Comparison of ENCODE assay signal across 11 mouse cellular contexts in the genomic region with DNA sequence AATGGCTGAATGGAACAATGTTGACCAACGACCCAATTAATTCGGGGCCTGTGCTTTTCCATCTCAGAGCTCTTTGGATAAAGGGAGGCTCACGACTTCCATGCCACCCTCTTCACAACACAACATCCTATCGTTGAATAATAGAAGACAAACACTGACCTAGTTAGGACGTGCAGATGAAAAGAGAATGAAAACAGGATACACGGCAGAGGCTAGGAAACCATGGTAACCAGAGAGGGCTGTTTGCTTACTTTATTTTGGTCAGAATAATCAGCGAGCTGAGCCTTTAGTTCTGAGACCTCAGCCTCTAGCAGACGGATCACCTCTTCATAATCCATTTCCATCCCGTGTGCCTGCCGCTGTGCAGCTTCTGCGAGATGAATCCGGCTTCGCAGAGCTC.
A peak's percentile ranks its signal among the peaks of the same experiment; 100 is the strongest.
DNase-seq lines count a peak whose midpoint lies in the region; ATAC-seq and TF ChIP-seq lines count a peak whose summit lies in the region.
"Had no signal": no experiment of that assay in that cellular context is flagged by ENCODE, and none has a peak within 500 bp of the region (broad histone marks: within the 10 kb centered on the region; RNA-seq: fewer than 3 reads in every experiment).

No protein-coding gene starts in this region.

- TF ChIP-seq POLR2A in brain, embryonic 14.5 days (IDR thresholded peaks at IDR 0.05; ENCODE audit: borderline replicate concordance, extremely low read depth, insufficient read depth, insufficient read length, poor library complexity, severe bottlenecking) = no peak

- WGBS in forebrain, embryonic 15.5 days = 1% methylated on average over 13 of the region's 13 CpGs
- 6% methylated on average over 13 of the region's 13 CpGs for WGBS in midbrain, postnatal 0 days
- 39% methylated on average over 13 of the region's 13 CpGs for WGBS in stomach, postnatal 0 days

- H3K4me2 ChIP-seq in forebrain, embryonic 15.5 days (replicated peaks) = no peak overlapping the region
- H3K4me2 ChIP-seq in midbrain, postnatal 0 days (ENCODE audit: low read depth, low read length, poor library complexity, severe bottlenecking) = peak overlapping the region; percentile 18; the same call in 1 of the 2 replicates
- no peak overlapping the region for H3K4me2 ChIP-seq in stomach, postnatal 0 days (replicated peaks; ENCODE audit: low read depth)
- H3K4me2 ChIP-seq: heart, embryonic 13.5 days; liver, embryonic 15.5 days had no signal

- peak; percentile 90 for DNase-seq in brain, embryonic 14.5 days (ENCODE audit: low read depth)
- peak; percentile 37 to 65 for DNase-seq in layer of hippocampus, adult 2 months (ENCODE audit: low spot score in 2 of 2)
- peak; percentile 70 for DNase-seq in midbrain, postnatal 0 days (ENCODE audit: low spot score)
- no peak for DNase-seq in kidney, postnatal 10 days
- no peak for DNase-seq in adrenal gland, postnatal 10 days
- no peak for DNase-seq in urinary bladder, postnatal 14 days (ENCODE audit: low spot score)
- no peak for DNase-seq in stomach, postnatal 0 days (ENCODE audit: low spot score)

- peak; percentile 74 for ATAC-seq in forebrain, embryonic 15.5 days (replicated peaks)
- ATAC-seq in midbrain, postnatal 0 days (ENCODE audit: low FRiP score) = peak; percentile 83
- no peak for ATAC-seq in stomach, postnatal 0 days (ENCODE audit: low FRiP score, low TSS enrichment)

- H3K9ac ChIP-seq in forebrain, embryonic 15.5 days (replicated peaks) = no peak overlapping the region
- H3K9ac ChIP-seq in midbrain, postnatal 0 days (replicated peaks; ENCODE audit: low read length, poor library complexity, severe bottlenecking) = no peak overlapping the region
- no peak overlapping the region for H3K9ac ChIP-seq in stomach, postnatal 0 days (ENCODE audit: low read length)
- H3K9ac ChIP-seq: heart, embryonic 13.5 days; liver, embryonic 15.5 days had no signal

- peaks cover 7% of the 10 kb centered on the region; the same call in 1 of the 2 replicates for H3K36me3 ChIP-seq in forebrain, embryonic 15.5 days
- H3K36me3 ChIP-seq in midbrain, postnatal 0 days (ENCODE audit: insufficient read depth, low read length) = no peaks in the 10 kb centered on the region
- H3K36me3 ChIP-seq in stomach, postnatal 0 days (ENCODE audit: control insufficient read depth, insufficient read depth, low read length) = no peaks in the 10 kb centered on the region
- H3K36me3 ChIP-seq: liver, embryonic 15.5 days had no signal

- no peak for TF ChIP-seq CTCF in brain, embryonic 14.5 days (IDR thresholded peaks at IDR 0.05; ENCODE audit: borderline replicate concordance, extremely low read depth, insufficient read depth, insufficient read length)
- no peak for TF ChIP-seq CTCF in layer of hippocampus, adult 2 months (conservative IDR thresholded peaks at IDR 0.05)
- no peak for TF ChIP-seq CTCF in midbrain, postnatal 0 days (IDR thresholded peaks at IDR 0.05)
- TF ChIP-seq CTCF in stomach, postnatal 0 days (IDR thresholded peaks at IDR 0.05; ENCODE audit: low read depth) = no peak

- no peak for TF ChIP-seq EP300 in stomach, postnatal 0 days (optimal IDR thresholded peaks at IDR 0.05)

- H3K4me3 ChIP-seq in forebrain, embryonic 15.5 days = no peak overlapping the region
- peak overlapping the region; percentile 20; the same call in 1 of the 2 replicates for H3K4me3 ChIP-seq in layer of hippocampus, adult 2 months
- no peak overlapping the region for H3K4me3 ChIP-seq in midbrain, postnatal 0 days (ENCODE audit: low read depth, low read length)
- H3K4me3 ChIP-seq in stomach, postnatal 0 days (ENCODE audit: low read depth, low read length) = no peak overlapping the region
- H3K4me3 ChIP-seq: heart, embryonic 13.5 days; liver, embryonic 15.5 days had no signal

- H3K27me3 ChIP-seq in forebrain, embryonic 15.5 days = no peaks in the 10 kb centered on the region
- H3K27me3 ChIP-seq in midbrain, postnatal 0 days (ENCODE audit: insufficient read depth, low read length) = no peaks in the 10 kb centered on the region
- H3K27me3 ChIP-seq in stomach, postnatal 0 days (ENCODE audit: control insufficient read depth, insufficient read depth, low read length) = no peaks in the 10 kb centered on the region
- H3K27me3 ChIP-seq: heart, embryonic 13.5 days; liver, embryonic 15.5 days had no signal

- peaks cover 16% of the 10 kb centered on the region for H3K4me1 ChIP-seq in forebrain, embryonic 15.5 days
- peaks cover 8% of the 10 kb centered on the region; the same call in 1 of the 2 replicates for H3K4me1 ChIP-seq in midbrain, postnatal 0 days (ENCODE audit: insufficient read depth, low read length)
- no peaks in the 10 kb centered on the region for H3K4me1 ChIP-seq in stomach, postnatal 0 days (replicated peaks; ENCODE audit: control insufficient read depth, insufficient read depth)
- H3K4me1 ChIP-seq: heart, embryonic 13.5 days; liver, embryonic 15.5 days had no signal

- H3K27ac ChIP-seq in forebrain, embryonic 15.5 days (replicated peaks) = no peak overlapping the region
- peak overlapping the region; percentile 81 for H3K27ac ChIP-seq in layer of hippocampus, adult 2 months
- peak overlapping the region; percentile 72 for H3K27ac ChIP-seq in midbrain, postnatal 0 days (ENCODE audit: low read depth, low read length)
- no peak overlapping the region for H3K27ac ChIP-seq in stomach, postnatal 0 days (replicated peaks)
- H3K27ac ChIP-seq: heart, embryonic 13.5 days; liver, embryonic 15.5 days had no signal

- no peaks in the 10 kb centered on the region for H3K9me3 ChIP-seq in forebrain, embryonic 15.5 days
- H3K9me3 ChIP-seq in midbrain, postnatal 0 days (ENCODE audit: low read length) = no peaks in the 10 kb centered on the region
- no peaks in the 10 kb centered on the region for H3K9me3 ChIP-seq in stomach, postnatal 0 days (ENCODE audit: control insufficient read depth, low read length)
- H3K9me3 ChIP-seq: G1E; liver, embryonic 15.5 days had no signal

Comparison
In these comparisons a context has a peak if more than half of its experiments do, and no peak if none do; other contexts are left out.
1. DNase-seq: peak in brain, embryonic 14.5 days (single experiment), layer of hippocampus, adult 2 months (2 of 2) and midbrain, postnatal 0 days (single experiment); none in kidney, postnatal 10 days (single experiment), adrenal gland, postnatal 10 days (single experiment), urinary bladder, postnatal 14 days (single experiment) and stomach, postnatal 0 days (single experiment).
2. H3K27ac ChIP-seq: peak in layer of hippocampus, adult 2 months (single experiment) and midbrain, postnatal 0 days (single experiment); none in forebrain, embryonic 15.5 days (single experiment) and stomach, postnatal 0 days (single experiment).